Mouse (Mus musculus) megakaryocyte, adult 5-6 weeks (primary cell): ENCODE measurements around the gene Lrguk. TPM values are rescaled to one million over a fixed set of nuclear protein-coding genes. Genes with fewer than 3 reads are reported as not detected.

Experiments
- ATAC-seq: 2 replicates; pipeline ENCODE4 v1.8.0; 2016; ENCODE audit warnings: mild to moderate bottlenecking, inconsistent platforms; ENCODE audit not compliant: poor library complexity, severe bottlenecking
- total RNA-seq, 2 experiments: library from RNA; stranded (forward) in 1 of 2; stranded (reverse) in 1 of 2; fragments of 153-499, 151-499 nt in 1 of 2; fragments of 221-1000, 200-1000 nt in 1 of 2; gene quantifications; 2 replicates each; pipeline versions ENCODE4 v1.2.3 to v1.2.4; 2015 to 2017

Gene Lrguk
- total RNA-seq, 2 experiments from 2014 or later = not detected

DNA sequence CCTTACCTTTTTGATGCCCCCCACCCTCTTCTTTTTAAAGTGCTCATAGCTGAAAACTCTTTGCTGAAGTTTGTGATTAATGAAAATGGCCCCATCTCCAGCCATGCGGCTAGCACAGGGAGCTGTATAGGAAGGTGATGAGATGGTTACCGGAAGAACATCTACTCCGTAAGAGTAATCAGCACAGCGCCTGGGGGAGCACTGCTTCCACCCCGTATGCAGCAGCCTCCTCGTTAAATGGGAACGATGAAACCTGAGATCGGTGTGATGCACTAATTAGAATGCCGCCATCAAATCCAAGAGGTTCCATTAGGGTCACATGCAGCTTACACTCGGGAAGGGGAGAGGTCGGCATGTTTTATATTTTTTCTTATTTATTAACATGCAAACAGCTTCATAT is 113.7 kb downstream of the Lrguk start:
- no peak for ATAC-seq

- no peak for ATAC-seq
Observed at GRCm38 (mm10) chr6:34146042-34146441, 116.8 kb downstream of the Lrguk start.

- no peak for ATAC-seq
Observed at GRCm38 (mm10) chr6:34148021-34148420, 118.8 kb downstream of the Lrguk start.

- no peak for ATAC-seq
Observed at GRCm38 (mm10) chr6:34148639-34149038, 119.4 kb downstream of the Lrguk start.

DNA sequence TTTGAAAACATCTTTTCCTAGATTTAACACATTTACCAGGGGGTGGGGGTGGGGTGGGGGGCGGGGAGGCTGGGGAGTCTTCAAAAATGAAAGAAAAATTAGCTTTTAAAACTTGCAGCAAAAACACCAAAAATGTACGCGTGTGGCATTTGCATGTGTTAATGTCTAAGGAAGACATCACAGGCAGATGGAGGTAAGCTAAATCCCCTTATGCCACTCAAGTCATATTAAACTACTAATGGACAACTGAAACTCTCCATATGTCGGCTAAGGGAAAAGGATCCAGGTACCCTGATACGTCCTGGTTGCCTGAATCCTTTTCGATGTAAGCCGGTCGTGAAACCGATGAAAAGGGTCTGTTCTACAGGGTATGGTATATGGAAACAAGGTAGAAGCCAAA is 119.8 kb downstream of the Lrguk start:
- no peak for ATAC-seq

- ATAC-seq = no peak
Observed at GRCm38 (mm10) chr6:34149821-34150220, 120.6 kb downstream of the Lrguk start.

- no peak for ATAC-seq
Observed at GRCm38 (mm10) chr6:34153069-34154052, 124.1 kb downstream of the Lrguk start.

DNA sequence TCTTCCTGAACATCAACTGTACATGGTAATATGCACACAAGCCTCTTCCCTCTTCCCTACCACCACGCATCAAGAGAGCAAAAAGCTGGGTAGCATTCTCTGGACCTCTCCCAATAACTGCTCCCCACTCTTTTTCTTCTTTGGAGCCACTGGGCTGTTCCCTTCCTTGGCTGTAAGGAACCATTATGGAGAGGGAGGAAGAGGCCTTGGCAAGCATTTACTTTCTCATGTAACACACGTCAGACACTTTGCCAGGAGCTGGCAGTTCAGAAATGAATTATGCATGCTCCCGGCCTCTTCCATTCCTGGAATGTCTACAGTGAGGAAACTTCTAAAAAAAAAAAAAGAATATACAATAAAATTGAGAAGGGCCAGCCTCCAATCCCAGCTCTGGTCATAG is 125.0 kb downstream of the Lrguk start:
- ATAC-seq = no peak

DNA sequence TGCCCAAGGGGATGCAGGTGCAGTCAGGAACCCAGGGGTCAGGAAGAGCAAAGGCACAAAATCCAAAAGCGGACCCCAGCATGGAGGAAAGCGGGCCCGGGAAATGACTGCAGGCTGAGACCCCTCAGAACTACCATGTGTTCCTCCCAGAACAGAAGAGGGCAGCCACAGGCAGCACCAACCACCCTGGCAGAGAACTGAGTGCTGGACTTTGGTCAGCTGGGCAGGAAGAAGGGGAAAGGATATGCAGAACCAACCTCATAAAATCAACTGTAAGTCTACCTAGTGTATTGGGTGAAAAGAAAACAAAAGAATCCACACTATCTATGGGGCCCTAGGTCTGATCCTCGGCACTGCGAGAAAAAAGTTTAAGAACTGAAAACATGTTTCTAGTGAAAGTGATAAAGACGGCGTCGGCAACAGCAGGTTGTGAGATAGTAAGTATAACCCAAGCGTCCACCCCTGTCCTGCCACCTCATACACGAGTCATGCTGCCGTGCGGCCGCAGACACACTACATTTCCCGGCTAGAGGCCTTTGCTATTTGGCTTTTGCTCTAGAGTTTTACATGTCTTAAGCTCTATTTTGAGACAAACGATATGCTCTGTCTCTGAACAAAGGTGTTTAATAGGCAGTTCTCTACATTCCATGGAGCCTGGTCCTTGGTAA is 126.0 kb downstream of the Lrguk start:
- ATAC-seq = 0 out of 2 replicates have a peak, but pooled peaks have one; percentile 16

- peak; percentile 63 for ATAC-seq
Observed at GRCm38 (mm10) chr6:34156057-34156456, 126.8 kb downstream of the Lrguk start.

- ATAC-seq = 0 out of 2 replicates have a peak, but pooled peaks have one; percentile 6
Observed at GRCm38 (mm10) chr6:34156841-34157748, 127.8 kb downstream of the Lrguk start.

- ATAC-seq = no peak
Observed at GRCm38 (mm10) chr6:34159998-34160815, 131.0 kb downstream of the Lrguk start.

- no peak for ATAC-seq
Observed at GRCm38 (mm10) chr6:34160816-34161310, 131.6 kb downstream of the Lrguk start.

DNA sequence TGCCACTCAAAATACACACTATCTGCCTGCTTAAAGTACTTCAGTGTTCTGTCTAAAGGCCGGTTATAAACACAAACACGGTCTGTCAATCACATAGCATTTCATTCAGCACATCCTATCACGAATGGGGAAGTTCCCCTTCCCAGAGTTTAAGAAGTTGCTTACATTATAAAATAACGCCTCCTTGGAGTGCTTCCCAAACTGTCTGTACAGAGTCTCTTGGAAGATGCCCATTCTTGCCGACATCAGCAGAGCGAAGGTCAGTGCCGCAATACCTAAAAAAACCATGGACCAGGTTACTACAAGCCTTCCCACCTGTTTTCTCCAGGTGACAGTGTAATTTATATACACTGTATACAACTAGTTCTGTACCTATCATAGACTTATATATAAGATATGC is 132.3 kb downstream of the Lrguk start:
- no peak for ATAC-seq

GRCm38 (mm10) chr6:34162607-34163006 is 133.4 kb downstream of the Lrguk start:
- ATAC-seq = no peak

DNA sequence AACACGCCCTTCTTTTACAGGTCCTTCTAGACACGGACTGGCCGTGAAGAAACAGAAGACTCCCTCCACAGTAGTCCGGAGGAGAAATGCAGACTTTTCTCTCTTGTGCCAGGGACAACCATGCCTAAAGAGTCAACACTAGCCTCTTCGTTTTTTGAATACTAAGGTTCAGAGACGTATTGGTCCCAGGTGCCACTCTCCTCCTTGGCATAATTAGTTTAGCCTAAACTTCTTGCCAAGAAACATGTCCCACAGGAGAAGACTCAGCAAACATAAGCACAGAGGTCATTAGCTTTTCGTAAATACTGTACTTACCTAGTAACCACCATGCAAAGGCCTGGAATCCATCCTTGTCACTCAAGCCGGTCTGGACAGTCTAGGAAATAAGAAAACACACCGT is 133.8 kb downstream of the Lrguk start:
- no peak for ATAC-seq

DNA sequence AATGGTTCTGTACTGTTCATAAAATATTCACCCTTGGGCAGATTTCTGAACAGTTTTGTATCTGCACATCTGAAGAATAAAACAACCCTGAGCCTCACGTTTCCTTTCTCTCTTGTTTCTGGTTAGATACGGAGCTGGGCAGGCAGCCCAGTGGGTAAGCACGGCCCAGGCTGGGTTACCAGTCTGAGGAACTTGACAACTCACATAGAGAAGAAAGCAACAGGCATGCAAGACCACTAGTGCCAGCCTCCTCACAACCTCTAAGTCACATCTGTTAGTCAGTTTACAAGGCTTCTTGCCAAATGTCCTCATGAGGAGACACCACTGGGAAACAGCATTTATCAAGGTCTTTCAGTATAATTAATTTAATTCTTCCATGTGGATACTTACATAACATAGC is 139.6 kb downstream of the Lrguk start:
- no peak for ATAC-seq

- no peak for ATAC-seq
Observed at GRCm38 (mm10) chr6:34170844-34171494, 141.7 kb downstream of the Lrguk start.

DNA sequence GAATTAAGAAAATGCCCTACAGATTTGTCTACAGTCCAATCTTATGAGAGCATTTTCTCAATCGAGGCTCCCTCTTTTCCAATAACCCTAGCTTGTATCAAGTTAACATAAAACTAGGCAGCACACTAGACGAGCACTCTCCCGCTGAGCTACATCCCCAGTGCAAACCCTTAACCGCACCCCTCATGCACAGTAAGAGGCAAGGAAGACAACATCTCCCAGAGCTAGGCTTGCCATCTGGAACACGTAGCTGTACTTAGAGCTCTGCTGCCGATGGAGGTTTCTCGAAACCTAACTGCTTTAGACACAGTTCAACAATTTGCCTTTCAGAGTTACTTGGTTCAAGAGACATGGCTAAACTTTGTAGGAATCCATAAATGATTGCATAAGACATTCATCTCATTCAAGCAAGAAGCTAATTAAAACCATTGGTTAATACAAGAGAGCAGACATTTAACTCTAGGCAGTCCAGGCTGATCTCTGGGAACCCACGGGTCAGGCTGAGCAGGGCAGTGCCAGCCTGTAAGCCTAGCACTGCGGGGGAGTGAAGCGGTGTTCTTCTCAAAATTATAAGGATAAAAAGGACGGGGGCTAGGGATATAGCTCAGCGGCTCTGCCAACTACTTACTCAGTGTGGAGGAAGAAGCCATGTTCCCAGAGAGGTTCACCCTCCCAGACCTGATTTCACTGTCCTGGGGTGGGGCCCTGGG is 142.7 kb downstream of the Lrguk start:
- no peak for ATAC-seq
